Mouse (Mus musculus) liver, embryonic 16.5 days (tissue): ENCODE results near the gene Smg6. TPM values are rescaled to one million over a fixed set of nuclear protein-coding genes. Genes with fewer than 3 reads are reported as not detected.
"Not testable (repeated sequence)": the region's sequence is repeated elsewhere in the genome, so short reads cannot be mapped to it uniquely, and the experiment has no call there.

ENCODE experiments used
- ATAC-seq: fragments of 200-750 bp; cut with Nextera tagmentation; 2 replicates; pipeline ENCODE4 v1.8.0; 2017; ENCODE audit warnings: low read depth, mild to moderate bottlenecking, moderate number of reproducible peaks, moderate library complexity
- H3K27ac ChIP-seq: fragments of 300-500 bp; sonication (generic); 2 replicates; pipeline ENCODE4 v1.5.1; 2014; ENCODE audit warnings: mild to moderate bottlenecking, low read length
- H3K27me3 ChIP-seq: fragments of 300-500 bp; sonication (generic); 2 replicates; pipeline ENCODE4 v1.6.1; 2014; ENCODE audit warnings: low read depth, low read length, mixed read lengths; ENCODE audit not compliant: control insufficient read depth, insufficient read depth
- H3K36me3 ChIP-seq: fragments of 300-500 bp; sonication (generic); 2 replicates; pipeline ENCODE4 v1.6.1; 2014; ENCODE audit warnings: mild to moderate bottlenecking; ENCODE audit not compliant: control insufficient read depth, insufficient read depth
- H3K4me1 ChIP-seq: fragments of 300-500 bp; sonication (generic); 2 replicates; pipeline ENCODE4 v1.6.1; 2014; ENCODE audit warnings: low read depth, low read length, mixed read lengths; ENCODE audit not compliant: control insufficient read depth
- H3K4me2 ChIP-seq: fragments of 300-500 bp; sonication (generic); 2 replicates; pipeline ENCODE4 v1.6.1; 2014; ENCODE audit warnings: low read depth, low read length, mixed read lengths
- H3K4me3 ChIP-seq: fragments of 300-500 bp; sonication (generic); 2 replicates; pipeline ENCODE4 v1.5.1; 2014; ENCODE audit warnings: low read depth, mild to moderate bottlenecking, low read length
- H3K9ac ChIP-seq: fragments of 300-500 bp; sonication (generic); 2 replicates; pipeline ENCODE4 v1.6.1; 2014; ENCODE audit warnings: low read depth, low read length
- H3K9me3 ChIP-seq: fragments of 300-500 bp; sonication (generic); replicated peaks from 2 replicates; pipeline ENCODE4 v1.6.1; 2016; ENCODE audit warnings: low read length; ENCODE audit not compliant: control insufficient read depth
- WGBS: fragments of 180-500 bp; shearing (Covaris S2); extraction: QIAGEN DNeasy Blood & Tissue Kit; methylation state at CpG from one replicate; pipeline ENCODE4 v1.1.7; 2014; ENCODE audit not compliant: insufficient replicate concordance; 5-methylcytosine and 5-hydroxymethylcytosine counted together
- polyA plus RNA-seq: library from polyadenylated mRNA; unstranded; fragments of >200 nt; fragmentation: Nextera tagmentation; extraction: Ambion mirVana; gene quantifications from 2 replicates; pipeline ENCODE4 v1.2.1, GENCODE M21; 2015

Gene Smg6
- polyA plus RNA-seq, 1 experiment from 2014 or later: 5.5 TPM

DNA sequence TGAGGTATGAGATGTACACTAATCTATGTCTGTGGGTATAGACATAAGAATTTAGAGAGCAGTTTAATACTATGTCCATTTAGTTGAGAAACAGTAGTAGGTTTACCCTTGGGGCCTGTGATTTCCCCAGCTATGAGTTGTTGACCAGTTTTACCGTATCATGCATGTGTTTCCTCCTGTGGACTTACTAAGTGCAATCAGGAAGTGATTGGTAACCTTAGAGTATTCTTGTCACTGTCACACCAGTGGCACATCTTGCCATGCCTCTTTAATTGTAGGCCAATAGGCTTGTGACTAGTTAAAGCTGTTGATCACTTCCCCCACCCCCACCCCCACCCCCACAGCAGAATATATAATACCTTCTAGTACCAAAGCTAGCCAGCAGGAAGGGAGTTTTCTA lies 70.9 kb downstream of the Smg6 start:
- no peak for ATAC-seq
- no peak overlapping the region for H3K27ac ChIP-seq
- no peaks in the 10 kb centered on the region; the same call in 1 of the 2 replicates for H3K36me3 ChIP-seq
- H3K4me2 ChIP-seq: no peak overlapping the region
- 63% methylated on average over 1 of the region's 1 CpGs for whole genome bisulfite sequencing
- H3K9me3 ChIP-seq: no peaks in the 10 kb centered on the region
- H3K4me1 ChIP-seq: no peaks in the 10 kb centered on the region
- H3K4me3 ChIP-seq: no peak overlapping the region
- H3K27me3 ChIP-seq: no peaks in the 10 kb centered on the region
- H3K9ac ChIP-seq: no peak overlapping the region

DNA sequence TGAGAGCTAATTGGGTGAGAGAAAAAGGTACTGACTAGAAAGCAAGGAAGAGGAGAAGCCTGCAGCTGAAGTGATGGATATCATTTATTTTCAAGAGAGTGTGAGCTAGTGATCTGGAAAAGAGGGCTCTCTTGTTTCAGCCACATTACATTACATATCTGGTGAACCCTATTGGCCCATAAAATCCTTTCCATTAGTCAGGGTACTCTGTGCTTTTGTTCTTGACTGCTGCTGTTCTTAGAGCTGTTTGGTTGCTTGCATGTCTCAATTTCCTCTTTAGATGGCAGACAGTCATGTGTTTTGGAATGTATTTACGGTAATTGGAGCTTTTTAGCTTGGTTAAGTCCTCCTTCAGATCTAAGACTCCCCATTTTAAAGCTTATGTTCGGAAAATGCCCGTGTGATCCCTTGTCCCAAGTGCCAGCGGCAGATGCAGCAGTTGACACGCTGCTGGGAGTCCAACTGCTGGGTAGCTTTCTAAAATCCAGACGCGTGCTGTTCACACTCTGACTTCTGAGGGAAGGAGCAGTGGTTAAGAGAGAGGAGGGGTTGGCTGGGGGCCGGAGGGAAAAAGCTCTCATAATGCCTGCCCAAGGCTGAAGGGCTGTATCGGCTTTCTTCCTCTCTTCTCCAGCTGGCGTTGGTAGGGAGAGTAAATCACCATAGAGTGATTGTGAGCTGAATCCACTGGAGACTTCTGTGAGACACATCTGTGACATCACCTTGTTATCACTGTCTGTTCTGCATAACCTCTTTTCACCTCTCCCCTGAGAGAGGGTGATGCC lies 75.4 kb downstream of the Smg6 start:
- Histone ChIP-seq H3K4me1 (no peaks in the 10 kb centered on the region), H3K4me3 (no peak overlapping the region), H3K36me3 (no peaks in the 10 kb centered on the region), H3K9ac (no peak overlapping the region), H3K27me3 (no peaks in the 10 kb centered on the region), H3K9me3 (no peaks in the 10 kb centered on the region), H3K27ac (no peak overlapping the region), H3K4me2 (no peak overlapping the region)
- 72% methylated on average over 10 of the region's 10 CpGs for WGBS
- no peak for ATAC-seq

DNA sequence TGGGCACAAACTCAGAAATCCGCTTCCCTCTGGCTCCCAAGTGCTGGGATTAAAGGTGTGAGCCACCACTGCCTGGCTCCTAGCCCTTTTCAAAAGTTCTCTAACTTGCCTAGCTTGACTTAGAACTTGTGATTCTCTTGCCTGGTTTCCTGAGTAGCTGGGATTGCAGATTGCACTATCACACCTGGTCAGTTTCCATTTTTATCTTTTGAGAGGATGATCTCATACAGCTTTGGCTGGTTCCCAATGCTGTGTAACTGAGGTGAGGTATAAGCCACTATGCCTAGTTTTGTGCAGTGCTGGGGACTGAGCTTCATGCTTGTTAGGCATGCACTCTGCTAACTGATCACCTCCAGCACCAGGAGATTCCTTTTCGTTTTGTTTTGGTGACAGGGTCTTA lies 82.6 kb downstream of the Smg6 start:
- ATAC-seq: no peak
- no peak overlapping the region for H3K27ac ChIP-seq
- no peak overlapping the region for H3K9ac ChIP-seq
- H3K4me3 ChIP-seq: no peak overlapping the region
- no peaks in the 10 kb centered on the region for H3K27me3 ChIP-seq
- 53% methylated on average over 2 of the region's 2 CpGs for WGBS
- no peaks in the 10 kb centered on the region for H3K4me1 ChIP-seq
- H3K36me3 ChIP-seq: no peaks in the 10 kb centered on the region
- no peak overlapping the region for H3K4me2 ChIP-seq
- H3K9me3 ChIP-seq: no peaks in the 10 kb centered on the region

DNA sequence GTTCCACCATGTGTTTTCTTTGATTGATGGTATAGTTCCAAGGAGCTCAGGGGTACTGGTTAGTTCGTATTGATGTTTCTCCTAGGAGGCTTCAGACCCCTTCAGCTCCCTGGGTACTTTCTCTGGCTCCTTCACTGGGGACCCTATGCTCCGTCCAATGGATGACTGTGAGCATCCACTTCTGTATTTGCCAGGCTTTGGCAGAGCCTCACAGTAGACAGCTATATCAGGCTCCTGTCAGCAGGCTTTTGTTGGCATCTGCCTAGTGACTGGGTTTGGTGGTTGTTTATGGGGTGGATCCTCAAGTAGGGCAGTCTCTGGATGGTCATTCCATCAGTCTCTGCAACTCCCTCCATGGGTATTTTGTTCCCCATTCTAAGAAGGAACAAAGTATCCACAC lies 83.9 kb downstream of the Smg6 start:
- not testable (repeated sequence) for H3K4me2 ChIP-seq, H3K36me3 ChIP-seq, H3K9ac ChIP-seq, H3K27ac ChIP-seq, ATAC-seq, H3K4me3 ChIP-seq, H3K4me1 ChIP-seq, H3K9me3 ChIP-seq, H3K27me3 ChIP-seq
- WGBS: 76% methylated on average over 2 of the region's 2 CpGs

DNA sequence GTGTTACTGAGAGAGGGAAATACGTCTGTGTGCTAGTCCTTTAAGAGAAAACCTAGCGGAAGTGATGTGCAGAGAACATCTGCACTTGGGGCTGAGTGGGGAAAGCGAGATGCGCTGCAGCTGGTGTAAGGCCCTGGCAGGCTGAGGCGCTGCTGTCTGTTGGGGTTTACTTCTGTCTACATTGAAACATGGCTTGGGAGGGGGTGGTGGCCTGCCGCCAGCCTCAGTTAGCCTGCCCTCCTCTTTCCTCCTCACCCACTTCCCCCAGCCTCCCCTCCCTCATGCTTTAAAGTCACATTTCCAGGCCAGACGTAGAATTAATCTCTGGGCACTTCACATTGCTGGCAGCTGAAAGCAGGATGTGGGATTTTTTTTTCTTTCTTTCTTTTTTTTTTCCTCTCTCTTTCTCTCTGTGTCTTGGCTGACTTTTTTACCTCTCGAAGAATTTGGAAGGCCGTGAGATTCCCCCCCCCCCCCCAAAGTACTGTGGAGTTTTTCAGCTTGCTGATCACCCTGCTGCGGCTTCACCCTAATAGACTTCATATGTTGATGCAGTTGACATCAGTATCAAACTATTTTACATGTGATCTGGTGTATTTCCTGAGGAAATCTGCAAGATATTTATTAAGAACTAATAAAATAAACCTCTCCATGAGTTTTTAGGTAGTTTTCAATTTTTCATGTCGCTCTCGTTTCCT lies 87.5 kb downstream of the Smg6 start:
- 47% methylated on average over 12 of the region's 12 CpGs for WGBS
- H3K4me1 ChIP-seq: no peaks in the 10 kb centered on the region
- no peaks in the 10 kb centered on the region for H3K27me3 ChIP-seq
- no peak overlapping the region for H3K4me3 ChIP-seq
- H3K27ac ChIP-seq: no peak overlapping the region
- H3K4me2 ChIP-seq: no peak overlapping the region
- no peak overlapping the region for H3K9ac ChIP-seq
- ATAC-seq: no peak; the same call in 1 of the 2 replicates
- H3K36me3 ChIP-seq: no peaks in the 10 kb centered on the region
- no peaks in the 10 kb centered on the region for H3K9me3 ChIP-seq

DNA sequence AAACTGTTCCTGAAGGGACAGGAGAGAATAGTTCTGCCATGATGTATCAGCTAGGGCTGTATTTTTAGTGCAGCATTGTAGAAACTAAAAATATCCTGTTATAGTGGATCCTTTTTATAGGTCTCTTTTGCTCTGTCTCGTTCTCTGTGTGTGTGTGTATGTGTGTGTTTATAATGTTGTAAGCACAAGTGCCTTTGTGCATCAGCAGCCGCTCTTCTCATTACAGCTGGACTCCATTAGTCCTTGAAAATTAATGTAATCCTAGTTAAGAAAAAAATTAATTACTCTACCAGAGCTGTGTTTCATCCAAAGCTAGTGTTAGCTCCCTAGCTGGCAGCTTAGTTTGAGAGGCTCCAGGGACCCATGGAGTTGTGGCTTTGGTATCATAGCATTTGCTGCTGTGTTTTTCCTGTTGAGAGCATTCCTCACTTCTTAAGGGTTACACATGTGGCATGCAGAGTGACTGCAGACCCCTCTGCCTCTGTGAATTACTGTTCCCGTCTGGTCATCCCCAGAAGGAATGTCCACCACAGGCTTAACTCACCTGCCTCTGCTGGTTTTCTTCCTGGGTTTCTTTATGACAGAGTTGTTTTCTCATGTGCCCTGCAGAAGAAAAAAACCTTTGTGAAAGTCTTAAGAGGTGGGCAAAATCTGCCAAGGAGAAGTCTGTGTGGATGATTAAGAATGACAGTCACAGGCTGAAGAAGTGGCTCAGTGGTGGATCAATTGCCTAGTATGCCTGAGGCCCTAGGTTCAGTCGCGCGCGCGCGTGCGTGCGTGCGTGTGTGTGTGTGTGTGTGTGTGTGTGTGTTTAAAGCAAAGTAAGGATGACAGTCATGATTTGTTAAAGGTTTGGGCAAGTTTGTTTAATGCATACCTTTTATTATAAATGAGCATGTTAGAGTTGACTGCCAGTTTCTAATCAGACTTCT lies 88.4 kb downstream of the Smg6 start:
- no peak for ATAC-seq
- H3K36me3 ChIP-seq: no peaks in the 10 kb centered on the region
- H3K9ac ChIP-seq: no peak overlapping the region
- H3K27ac ChIP-seq: no peak overlapping the region
- WGBS: 85% methylated on average over 12 of the region's 12 CpGs
- no peaks in the 10 kb centered on the region for H3K27me3 ChIP-seq
- no peak overlapping the region for H3K4me3 ChIP-seq
- H3K4me2 ChIP-seq: no peak overlapping the region
- H3K9me3 ChIP-seq: no peaks in the 10 kb centered on the region
- no peaks in the 10 kb centered on the region for H3K4me1 ChIP-seq

DNA sequence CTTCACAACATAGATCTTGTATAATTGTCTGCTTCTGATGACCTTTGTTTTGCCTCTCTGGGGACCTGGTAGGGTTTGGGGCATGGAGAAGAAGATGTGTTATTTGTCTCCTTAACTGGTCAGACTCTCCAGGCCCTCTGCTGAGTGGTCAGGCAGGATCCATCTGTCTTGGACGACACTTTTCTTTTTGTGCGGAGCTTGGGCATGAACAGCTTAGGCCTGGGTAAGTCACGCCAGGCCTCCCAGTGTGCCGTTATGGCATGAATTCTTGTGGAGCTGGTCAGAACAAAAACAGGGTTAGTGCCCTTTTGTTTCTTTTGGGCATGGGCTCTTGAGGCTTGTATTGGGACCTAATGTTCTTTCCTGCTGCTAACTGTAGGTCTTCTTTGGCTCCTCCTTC lies 89.2 kb downstream of the Smg6 start:
- WGBS: 82% methylated on average over 4 of the region's 4 CpGs
- Histone ChIP-seq H3K36me3 (no peaks in the 10 kb centered on the region), H3K4me2 (no peak overlapping the region), H3K9ac (no peak overlapping the region), H3K27me3 (no peaks in the 10 kb centered on the region), H3K4me3 (no peak overlapping the region), H3K27ac (no peak overlapping the region), H3K9me3 (no peaks in the 10 kb centered on the region), H3K4me1 (no peaks in the 10 kb centered on the region)
- no peak for ATAC-seq

DNA sequence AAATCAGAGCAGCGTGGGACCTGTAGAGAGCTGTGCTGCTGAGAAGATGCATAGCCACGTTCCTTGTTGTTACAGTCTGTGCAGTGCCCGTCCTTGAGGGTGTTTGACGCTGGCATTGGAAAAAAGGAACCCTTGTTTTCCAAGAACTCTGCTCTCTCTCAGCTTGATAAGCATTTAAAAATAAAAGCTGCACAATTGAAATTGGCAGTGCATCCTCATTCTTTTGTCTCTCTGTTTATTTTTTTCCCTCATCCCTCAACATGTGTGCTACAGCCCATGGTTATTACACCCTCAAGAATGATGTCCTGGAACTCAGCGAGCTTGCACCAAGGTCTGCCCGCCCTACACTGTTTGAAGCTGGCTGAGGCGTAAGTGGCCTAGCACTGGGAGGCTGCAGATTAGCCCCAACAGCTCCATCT lies 89.8 kb downstream of the Smg6 start:
- H3K27me3 ChIP-seq: no peaks in the 10 kb centered on the region
- no peak for ATAC-seq
- no peak overlapping the region for H3K27ac ChIP-seq
- H3K4me1 ChIP-seq: no peaks in the 10 kb centered on the region
- H3K9me3 ChIP-seq: no peaks in the 10 kb centered on the region
- no peaks in the 10 kb centered on the region for H3K36me3 ChIP-seq
- H3K4me2 ChIP-seq: no peak overlapping the region
- 67% methylated on average over 7 of the region's 7 CpGs for WGBS
- no peak overlapping the region for H3K4me3 ChIP-seq
- H3K9ac ChIP-seq: no peak overlapping the region
